ENCODE assay signal across 8 mouse cellular contexts in genomic region chr11:93886411-93887079, GRCm38 (mm10). TPM values are rescaled to one million over a fixed set of nuclear protein-coding genes. Genes with fewer than 3 reads are reported as not detected.
DNase-seq lines count a peak whose midpoint lies in the region; ATAC-seq and TF ChIP-seq lines count a peak whose summit lies in the region.

No protein-coding gene starts in this region.

- H3K9me3 ChIP-seq in lung, embryonic 15.5 days, result no peaks in the 10 kb centered on the region

- peaks cover 9% of the 10 kb centered on the region for H3K4me1 ChIP-seq in kidney, adult 2 months (ENCODE audit: control insufficient read depth, insufficient read depth, low read length)
- H3K4me1 ChIP-seq in lung, embryonic 15.5 days, result peaks cover 23% of the 10 kb centered on the region
- H3K4me1 ChIP-seq in olfactory bulb, adult 2 months (ENCODE audit: control insufficient read depth, insufficient read depth, low read length), result peaks cover 5% of the 10 kb centered on the region

- no peak overlapping the region for H3K27ac ChIP-seq in kidney, adult 2 months (ENCODE audit: insufficient read depth, low read depth, low read length)
- peak overlapping the region; percentile 88 for H3K27ac ChIP-seq in lung, embryonic 15.5 days
- H3K27ac ChIP-seq in olfactory bulb, adult 2 months (ENCODE audit: insufficient read depth, low read depth, low read length), result no peak overlapping the region

- H3K36me3 ChIP-seq in kidney, adult 2 months (ENCODE audit: control insufficient read depth, insufficient read depth, low read length), result no peaks in the 10 kb centered on the region; the same call in 1 of the 2 replicates
- 0 out of 2 replicates have a peak, but pooled peaks cover under 1% of the 10 kb centered on the region for H3K36me3 ChIP-seq in lung, embryonic 15.5 days

- no peak for TF ChIP-seq POLR2A in kidney, adult 2 months (IDR thresholded peaks at IDR 0.05; ENCODE audit: low read depth, low read length)
- TF ChIP-seq POLR2A in olfactory bulb, adult 2 months (IDR thresholded peaks at IDR 0.05; ENCODE audit: insufficient read depth, low read depth, low read length), result no peak

- no peak for ATAC-seq in lung, embryonic 15.5 days (ENCODE audit: borderline replicate concordance, extremely low read depth, low FRiP score, low TSS enrichment)

- peak overlapping the region; percentile 87 for H3K4me2 ChIP-seq in lung, embryonic 15.5 days

- no peaks in the 10 kb centered on the region for H3K27me3 ChIP-seq in kidney, adult 2 months (replicated peaks; ENCODE audit: control insufficient read depth, insufficient read depth, low read length)
- no peaks in the 10 kb centered on the region for H3K27me3 ChIP-seq in lung, embryonic 15.5 days

- DNase-seq in urinary bladder, postnatal 14 days (ENCODE audit: low spot score), result peak; percentile 15
- no peak for DNase-seq in urinary bladder, adult 2 months (ENCODE audit: low spot score)
- peak; percentile 49 for DNase-seq in c-Kit-positive CD71-positive TER-119-positive erythroid progenitor cells, embryonic 14.5 days (ENCODE audit: low spot score)
- DNase-seq in forelimb bud, embryonic 11.5 days (ENCODE audit: low read depth, low spot score), result peak; percentile 46
- no peak for DNase-seq in kidney, adult 2 months
- peak; percentile 48 to 63 for DNase-seq in thymus, postnatal 36 days

- 1% methylated on average over 34 of the region's 34 CpGs for WGBS in kidney, adult 2 months
- under 1% methylated on average over 31 of the region's 34 CpGs for WGBS in lung, embryonic 15.5 days
- WGBS in olfactory bulb, adult 2 months, result under 1% methylated on average over 33 of the region's 34 CpGs

- H3K9ac ChIP-seq in lung, embryonic 15.5 days, result peak overlapping the region; percentile 96

- no peak for TF ChIP-seq CTCF in kidney, adult 2 months (conservative IDR thresholded peaks at IDR 0.05; ENCODE audit: insufficient read depth, insufficient read length, low read depth, low read length)
- no peak for TF ChIP-seq CTCF in olfactory bulb, adult 2 months (IDR thresholded peaks at IDR 0.05; ENCODE audit: insufficient read depth, low read depth, low read length)

- peak overlapping the region; percentile 85 for H3K4me3 ChIP-seq in kidney, adult 2 months (ENCODE audit: insufficient read depth, low read depth, low read length)
- peak overlapping the region; percentile 93 for H3K4me3 ChIP-seq in lung, embryonic 15.5 days
- peak overlapping the region; percentile 73 for H3K4me3 ChIP-seq in olfactory bulb, adult 2 months (ENCODE audit: insufficient read depth, low read depth, low read length)

RNA-seq across cellular contexts. Expression of gene Mbtd1, which starts 0.9 kb away (rescaled TPM):
- 17.9 and 18.4 TPM in 2 replicates for polyA plus RNA-seq in urinary bladder, adult 2 months (2012; rRNA removed)
- 4.6 and 5.1 TPM in 2 replicates for polyA plus RNA-seq in kidney, adult 2 months (2012; rRNA removed)
- polyA plus RNA-seq in lung, embryonic 15.5 days (2015; fragmentation: Nextera tagmentation; extraction: Ambion mirVana), result 26.4 and 28.8 TPM in 2 replicates
- not detected in 2 replicates for polyA plus RNA-seq in olfactory bulb, adult 2 months (2012; ENCODE audit: insufficient read depth, insufficient read length, low replicate concordance, missing spikeins)

RNA-seq across cellular contexts. Expression of gene Utp18, which starts 1.0 kb away (rescaled TPM):
- 15.2 and 17.8 TPM in 2 replicates for polyA plus RNA-seq in urinary bladder, adult 2 months (2012; rRNA removed)
- 3.4 and 3.9 TPM in 2 replicates for polyA plus RNA-seq in kidney, adult 2 months (2012; rRNA removed)
- polyA plus RNA-seq in lung, embryonic 15.5 days (2015; fragmentation: Nextera tagmentation; extraction: Ambion mirVana), result 22.7 and 25.2 TPM in 2 replicates
- not detected in 2 replicates for polyA plus RNA-seq in olfactory bulb, adult 2 months (2012; ENCODE audit: insufficient read depth, insufficient read length, low replicate concordance, missing spikeins)

Comparison
In these comparisons a context has a peak if more than half of its experiments do, and no peak if none do; other contexts are left out.
1. DNase-seq: peak in urinary bladder, postnatal 14 days (single experiment), c-Kit-positive CD71-positive TER-119-positive erythroid progenitor cells, embryonic 14.5 days (single experiment), forelimb bud, embryonic 11.5 days (single experiment) and thymus, postnatal 36 days (2 of 2); none in urinary bladder, adult 2 months (single experiment) and kidney, adult 2 months (single experiment).
2. Peak in every context shown above with its lines, with median percentiles within 50 percentile points of each other: H3K4me3 ChIP-seq.